Mouse (Mus musculus): Measurements from ENCODE around the gene Gtf2h1.
"Not testable (repeated sequence)": the region's sequence is repeated elsewhere in the genome, so short reads cannot be mapped to it uniquely, and the experiment has no call there.

Gene Gtf2h1

DNA sequence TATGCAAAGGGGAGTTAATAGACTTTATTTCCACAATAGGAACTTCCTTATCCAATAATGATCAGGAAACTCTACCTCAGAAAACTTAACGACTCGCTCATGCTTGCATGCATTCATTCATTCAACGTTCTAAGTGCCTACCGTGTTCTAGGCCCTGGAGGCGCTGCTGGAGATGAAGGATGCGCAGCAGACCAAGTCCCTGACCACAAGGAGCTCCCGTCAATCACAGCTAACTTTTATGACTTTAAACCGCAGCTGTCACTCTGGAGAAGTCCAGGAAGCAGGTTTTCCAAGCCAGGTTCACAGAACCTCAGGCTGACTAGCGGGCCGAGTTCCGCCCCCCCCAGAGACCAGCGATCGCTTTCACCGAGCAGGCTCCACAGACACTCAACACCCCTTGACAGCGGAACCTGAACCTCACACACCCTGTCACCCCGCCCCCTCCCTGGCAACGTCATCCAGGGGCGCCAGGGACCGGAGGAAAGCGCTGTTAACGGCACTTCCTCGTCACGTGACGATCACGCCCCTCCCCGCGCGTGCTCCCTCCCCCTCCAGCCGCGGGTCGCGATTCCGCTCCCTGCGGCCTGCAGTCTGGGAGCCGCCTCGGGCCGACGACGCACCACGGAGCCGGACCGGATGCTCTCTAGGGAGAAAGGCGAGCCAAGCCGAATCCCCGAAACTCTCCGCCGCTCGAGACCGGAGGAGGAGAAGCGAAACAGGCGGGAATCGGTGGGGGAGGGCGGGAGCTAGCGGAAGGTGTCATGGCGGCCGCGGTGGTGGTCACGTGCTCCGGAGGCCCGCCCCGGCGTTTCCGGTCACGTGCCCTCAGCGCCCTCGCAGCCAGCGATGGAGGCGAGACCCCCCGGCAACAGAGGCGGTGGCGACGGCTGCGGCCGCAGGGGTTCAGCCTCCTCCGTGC is at the start of gene Gtf2h1, which contains the start of gene Hps5:
Gene Gtf2h1 (plus strand): TSS at position 817 of the 919 bp plus-strand sequence.
Gene Hps5 (minus strand): TSS at position 778 of the 919 bp plus-strand sequence.
- peak; percentile 96 for DNase-seq (ENCODE audit: low read depth, low spot score)

DNA sequence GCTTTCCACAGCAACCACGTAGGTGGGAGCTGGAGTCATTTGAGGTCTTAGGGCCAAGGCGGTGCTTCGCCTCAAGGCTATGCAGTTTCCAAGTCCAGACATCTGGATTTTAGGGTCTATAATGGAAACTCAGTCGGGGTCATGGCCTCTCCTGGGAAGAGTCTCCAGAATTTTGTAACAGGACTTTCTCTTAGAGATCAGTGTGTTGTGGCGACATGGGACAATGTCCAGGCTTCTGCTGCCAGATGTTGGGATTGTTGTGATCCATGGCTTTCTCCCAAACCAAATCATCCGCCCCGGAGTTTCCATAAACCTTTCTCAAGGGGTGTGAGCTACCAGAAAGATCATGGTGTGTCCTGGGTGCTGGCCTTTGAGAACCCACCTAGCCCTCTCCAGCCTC is 49.5 kb upstream of the Gtf2h1 start:
- DNase-seq (ENCODE audit: low read depth, low spot score) = no peak

DNA sequence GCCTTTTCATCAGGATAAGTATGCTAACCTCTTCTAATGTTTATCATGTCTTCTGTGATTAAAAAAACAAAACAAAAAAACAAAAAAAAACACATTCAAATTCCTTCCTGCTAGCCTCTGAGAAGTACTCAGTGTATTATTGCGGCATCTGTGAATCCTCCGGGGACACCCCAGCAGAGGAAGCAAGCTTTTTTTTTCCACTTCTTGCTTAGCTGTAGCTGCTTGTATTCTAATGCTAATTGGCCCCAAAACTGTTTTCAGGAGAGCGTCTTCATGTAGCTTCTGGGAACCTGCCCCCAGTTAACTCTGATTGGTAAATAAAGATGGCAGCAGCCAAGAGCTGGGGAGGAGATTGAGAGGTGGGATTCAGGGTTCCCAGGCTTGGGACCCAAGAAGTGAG is 47.4 kb upstream of the Gtf2h1 start:
- DNase-seq (ENCODE audit: low read depth, low spot score) = no peak

DNA sequence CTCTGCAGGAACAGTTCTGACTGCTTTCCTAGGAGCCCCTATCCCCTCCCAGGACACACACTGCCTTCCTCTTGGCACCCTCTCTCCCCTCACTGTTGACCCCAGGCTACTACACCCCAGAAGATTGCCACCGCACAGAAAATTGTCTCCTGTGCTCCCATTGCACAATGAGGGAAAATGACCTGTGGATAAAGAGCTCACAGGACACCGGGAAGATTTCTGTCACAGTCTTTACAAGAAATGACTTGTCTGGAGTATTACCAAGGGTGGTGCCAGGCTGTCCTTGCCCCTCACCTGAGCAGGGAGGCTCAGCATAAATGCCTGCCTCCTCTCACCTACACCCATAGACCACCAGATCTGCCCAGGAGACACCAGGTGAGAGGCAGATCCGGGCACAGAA is 44.4 kb upstream of the Gtf2h1 start, which contains the start of gene Saa2:
Gene Saa2 (plus strand): TSS at position 301 of the 400 bp plus-strand sequence.
- no peak for DNase-seq (ENCODE audit: low read depth, low spot score)

DNA sequence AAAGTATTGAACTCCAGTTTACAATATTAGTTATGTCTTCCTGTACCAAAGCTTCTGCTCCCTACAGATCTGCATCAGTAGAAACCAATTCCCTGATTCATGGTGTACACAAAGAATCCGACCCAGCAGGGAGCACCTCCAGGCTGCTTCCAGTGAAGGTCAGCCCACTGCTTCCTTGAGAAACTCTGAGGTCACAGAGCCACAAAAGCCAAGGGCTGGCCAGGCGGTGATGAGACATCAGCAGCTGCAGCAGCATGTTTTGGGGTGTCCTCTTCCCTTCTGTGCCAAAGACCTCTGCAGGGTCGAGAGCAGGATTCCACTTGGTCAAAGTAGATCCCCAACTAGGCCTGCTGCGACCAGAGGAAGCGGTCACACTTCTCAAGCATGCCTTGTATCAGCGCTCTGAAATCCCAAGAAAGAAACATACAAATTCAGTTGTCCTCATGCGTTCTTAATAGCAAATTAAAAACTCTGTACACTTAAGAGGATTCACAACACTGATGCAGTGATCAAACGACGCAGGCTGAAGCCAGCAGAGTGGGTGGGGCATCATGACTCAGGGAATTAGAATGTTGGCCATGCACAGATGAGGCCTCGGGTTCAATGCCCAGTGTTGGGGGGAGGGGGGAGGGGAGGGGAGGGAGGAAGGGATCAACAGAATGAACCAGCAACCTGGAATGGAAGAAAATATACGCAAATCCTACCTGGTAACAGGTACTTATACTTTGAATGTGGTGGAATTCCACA is 34.7 kb upstream of the Gtf2h1 start:
- no peak for DNase-seq (ENCODE audit: low read depth, low spot score)

DNA sequence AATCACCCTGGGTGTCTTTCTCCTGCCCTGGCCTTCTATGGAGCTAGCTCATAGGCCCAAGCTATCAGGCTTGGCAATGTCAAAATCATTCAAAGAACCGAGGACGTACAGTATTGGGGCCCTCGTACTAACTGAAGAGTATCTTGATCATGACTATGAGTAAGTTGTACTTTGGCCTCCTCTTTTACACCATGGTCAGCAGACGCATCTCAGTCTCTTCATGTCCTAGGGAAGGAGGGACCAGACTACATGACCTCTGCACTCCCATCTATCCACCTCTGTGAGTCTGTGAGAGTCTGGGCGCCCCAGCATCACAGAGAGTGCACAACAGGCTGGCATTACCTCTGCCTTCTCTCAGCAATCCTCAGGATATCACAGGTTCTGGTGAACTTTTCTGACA is 33.3 kb upstream of the Gtf2h1 start:
- no peak for DNase-seq (ENCODE audit: low read depth, low spot score)

DNA sequence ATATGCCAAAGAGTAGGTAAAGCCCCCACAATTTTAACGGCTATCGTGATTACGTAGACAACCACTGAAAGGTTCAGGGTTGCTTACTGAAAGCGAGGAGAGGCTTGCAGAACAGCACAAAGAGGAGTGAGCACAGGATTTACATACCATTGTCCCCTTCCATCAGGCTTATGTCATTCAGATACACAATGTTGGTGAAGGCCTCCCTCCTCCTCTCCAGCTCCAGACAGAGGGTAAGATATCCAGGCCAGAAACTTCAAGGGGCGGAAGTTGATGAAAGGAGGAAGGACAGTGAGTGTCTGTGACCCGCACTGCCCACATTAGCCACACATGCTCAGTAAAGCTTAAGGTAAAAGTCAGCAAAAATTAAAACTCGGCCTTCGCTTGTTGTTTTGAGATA is 31.2 kb upstream of the Gtf2h1 start:
- no peak for DNase-seq (ENCODE audit: low read depth, low spot score)

DNA sequence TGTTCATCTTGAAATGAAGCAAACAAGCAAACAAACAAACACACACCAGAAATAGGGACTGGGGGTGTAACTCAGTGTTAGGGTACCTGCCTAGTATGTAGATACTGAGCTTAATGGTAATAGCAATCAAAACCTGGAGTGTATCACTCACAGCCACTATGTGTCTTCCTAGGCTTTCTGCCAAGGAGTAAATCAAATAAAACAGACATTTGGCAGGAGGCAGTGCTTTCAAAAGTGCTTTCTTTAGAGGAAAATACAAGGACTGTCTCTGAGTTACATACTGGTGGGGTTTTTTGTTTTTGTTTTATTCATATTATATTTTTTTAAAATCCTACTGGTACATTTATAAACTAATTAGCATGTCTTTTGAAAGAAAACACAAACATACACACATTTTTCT is 28.5 kb upstream of the Gtf2h1 start:
- DNase-seq (ENCODE audit: low read depth, low spot score) = no peak

DNA sequence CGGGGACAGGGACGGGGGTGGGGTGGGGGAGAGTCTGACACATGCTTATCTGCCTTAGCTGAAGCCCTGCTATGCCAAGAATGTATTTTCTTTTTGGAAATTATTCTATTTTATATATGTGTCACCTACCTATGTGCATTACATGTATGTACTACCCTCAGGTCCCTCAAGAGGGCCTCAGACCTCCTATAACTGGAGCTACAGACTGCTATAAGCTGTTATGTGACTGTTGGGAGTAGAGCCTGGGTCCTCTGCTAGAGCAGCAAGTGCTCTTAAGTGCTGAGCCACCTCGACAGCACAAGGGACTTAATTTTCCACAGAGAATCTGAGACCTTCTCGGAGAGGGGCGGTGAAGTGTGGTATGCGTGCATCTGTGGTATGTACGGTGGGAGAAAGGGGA is 27.5 kb upstream of the Gtf2h1 start:
- DNase-seq (ENCODE audit: low read depth, low spot score) = no peak

DNA sequence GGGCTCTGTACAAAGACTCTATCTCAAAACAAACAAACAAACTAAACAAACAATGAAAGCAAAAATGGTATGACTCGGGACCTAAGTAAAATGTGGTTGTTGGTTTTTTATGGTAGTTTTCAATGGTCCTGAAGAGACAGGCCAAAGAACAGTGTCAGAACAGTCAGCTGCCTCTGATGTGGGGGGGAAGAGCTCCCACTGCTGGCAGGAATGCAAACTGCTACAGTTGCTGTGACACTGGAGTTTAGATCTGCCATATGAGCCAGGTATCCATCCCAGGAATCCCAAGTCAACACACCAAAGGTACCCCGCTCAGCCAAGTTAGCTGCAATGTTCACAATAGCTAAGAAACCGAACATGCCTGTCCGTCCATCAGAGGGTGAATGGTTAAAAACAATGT is 25.2 kb upstream of the Gtf2h1 start:
- DNase-seq (ENCODE audit: low read depth, low spot score) = peak; percentile 56

DNA sequence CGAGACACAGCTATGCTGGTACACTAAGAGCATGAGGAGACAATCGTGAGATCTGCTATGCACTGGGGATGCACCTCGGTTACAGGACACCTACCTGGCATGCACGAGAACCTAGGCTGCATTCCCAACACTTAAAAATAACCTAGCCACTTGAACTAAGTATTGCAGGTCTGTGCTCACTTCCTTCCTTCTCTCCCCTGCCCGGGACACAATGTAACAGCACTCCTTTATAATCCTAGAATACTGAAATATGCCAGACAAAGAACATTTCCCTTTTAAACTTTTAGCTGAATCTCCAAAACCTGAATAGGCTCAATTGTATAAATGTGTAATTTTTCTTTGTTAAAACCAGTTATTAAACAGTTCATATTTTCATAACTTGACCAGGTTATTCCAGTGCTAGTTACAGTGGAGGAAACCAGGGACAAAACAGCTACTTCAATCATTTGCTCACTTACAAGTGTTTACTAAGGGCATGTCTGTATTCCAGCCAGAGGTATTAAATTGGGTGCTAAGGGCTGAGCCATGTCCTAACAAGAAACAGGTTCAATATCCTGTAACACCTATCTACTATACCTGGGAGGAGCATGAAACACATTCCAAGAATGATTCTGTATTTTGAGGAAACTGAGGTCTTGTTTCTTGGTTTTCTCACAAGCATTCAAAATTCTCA is 6.6 kb upstream of the Gtf2h1 start:
- no peak for DNase-seq (ENCODE audit: low read depth, low spot score)

DNA sequence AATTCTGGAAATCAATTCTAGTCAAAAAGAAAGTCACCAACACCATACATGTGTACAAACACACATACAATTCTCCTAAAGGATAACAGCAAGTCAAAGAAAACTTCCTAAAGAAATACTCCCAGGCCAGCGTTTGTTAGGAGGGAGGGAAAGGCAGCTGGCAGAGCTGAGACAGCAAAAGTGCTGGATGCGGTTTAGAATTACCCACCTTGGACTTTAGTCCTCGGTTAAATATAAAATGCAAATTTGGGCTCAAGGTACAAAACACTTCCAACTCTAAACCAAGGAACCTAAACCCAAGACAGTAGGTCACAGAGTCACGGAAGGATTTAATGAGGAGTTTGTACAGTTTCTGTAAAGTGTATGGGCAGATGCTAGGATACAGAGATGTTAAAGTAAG is 2.0 kb upstream of the Gtf2h1 start:
- no peak for DNase-seq (ENCODE audit: low read depth, low spot score)

DNA sequence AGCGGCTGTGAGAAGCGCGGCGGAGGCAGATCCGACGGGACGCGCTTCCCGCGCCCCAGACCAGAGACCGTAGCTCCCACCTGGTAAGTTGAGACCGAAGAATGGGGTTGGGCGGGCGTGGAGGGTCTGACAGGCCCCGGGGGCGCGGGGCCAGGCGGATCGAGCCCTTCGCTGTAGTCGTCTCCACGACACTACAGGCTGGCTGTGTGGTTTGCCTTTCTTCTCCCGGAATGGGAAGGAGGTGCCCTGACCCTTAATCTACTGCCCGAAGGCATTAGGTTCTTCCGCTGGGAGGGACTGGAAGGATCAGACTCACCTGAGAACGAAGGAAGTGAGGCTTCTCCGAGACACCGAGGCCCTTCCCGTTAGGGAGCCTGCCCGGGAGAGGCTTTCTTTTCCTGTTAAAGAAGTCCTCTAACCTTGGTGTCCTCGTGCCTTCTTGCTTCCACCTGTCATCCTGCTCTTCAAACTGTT is 340 bp downstream of the Gtf2h1 start:
- no peak for DNase-seq (ENCODE audit: low read depth, low spot score)

DNA sequence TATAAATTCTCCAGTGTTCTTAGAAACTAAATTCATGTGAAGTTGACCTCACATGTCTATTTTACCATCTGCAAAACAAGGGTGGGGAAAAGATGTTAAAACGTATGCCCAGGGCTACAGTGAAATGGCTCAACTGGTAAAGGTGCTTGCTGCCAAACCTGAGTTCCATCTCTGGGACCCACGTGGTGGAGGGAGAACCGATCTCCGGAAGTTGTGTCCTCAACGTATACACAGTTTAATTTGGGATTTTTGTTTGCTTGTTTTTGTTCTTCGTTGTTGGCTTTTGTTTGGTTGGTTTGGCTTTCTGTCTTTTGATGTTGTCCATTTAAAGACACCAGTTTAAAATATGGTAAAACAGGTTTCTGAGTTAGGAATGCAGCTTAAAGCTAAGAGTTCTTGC is 876 bp downstream of the Gtf2h1 start:
- no peak for DNase-seq (ENCODE audit: low read depth, low spot score)

DNA sequence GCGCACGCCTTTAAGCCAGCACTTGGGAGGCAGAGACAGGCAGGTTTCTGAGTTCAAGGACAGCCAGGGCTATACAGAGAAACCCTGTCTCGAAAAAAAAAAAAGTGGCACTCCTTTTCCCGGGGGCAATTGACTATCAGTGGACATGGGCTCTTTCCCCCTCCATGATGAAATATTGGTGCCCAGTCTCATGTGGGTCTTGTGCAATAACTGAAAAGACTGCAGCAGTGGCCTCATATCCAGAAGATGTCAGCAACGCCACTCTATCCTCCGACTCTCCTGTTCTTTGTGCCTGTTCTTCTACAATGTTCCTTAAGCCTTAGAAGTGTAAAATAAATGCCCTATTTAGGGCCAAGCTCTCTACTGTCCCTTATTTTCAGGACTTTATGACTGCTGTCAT is 14.4 kb downstream of the Gtf2h1 start:
- no peak for DNase-seq (ENCODE audit: low read depth, low spot score)

DNA sequence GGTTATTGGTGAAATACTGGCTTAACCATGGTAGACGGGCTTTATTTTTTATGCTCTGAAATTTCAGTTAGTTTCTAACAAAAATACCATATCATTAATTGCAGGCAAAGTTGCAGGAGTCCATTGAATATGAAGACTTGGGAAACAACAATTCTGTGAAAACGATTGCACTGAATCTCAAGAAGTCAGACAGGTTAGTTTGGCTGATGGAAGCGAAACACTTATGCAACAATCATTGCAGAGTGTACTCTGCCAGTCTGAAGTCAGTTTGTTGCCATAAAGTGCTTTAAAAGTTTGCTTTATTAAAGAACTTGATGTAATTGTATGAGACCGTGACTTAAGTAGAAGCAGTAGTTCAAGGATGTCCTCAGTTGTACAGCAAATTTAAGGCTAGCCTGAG is 18.1 kb downstream of the Gtf2h1 start:
- no peak for DNase-seq (ENCODE audit: low read depth, low spot score)

DNA sequence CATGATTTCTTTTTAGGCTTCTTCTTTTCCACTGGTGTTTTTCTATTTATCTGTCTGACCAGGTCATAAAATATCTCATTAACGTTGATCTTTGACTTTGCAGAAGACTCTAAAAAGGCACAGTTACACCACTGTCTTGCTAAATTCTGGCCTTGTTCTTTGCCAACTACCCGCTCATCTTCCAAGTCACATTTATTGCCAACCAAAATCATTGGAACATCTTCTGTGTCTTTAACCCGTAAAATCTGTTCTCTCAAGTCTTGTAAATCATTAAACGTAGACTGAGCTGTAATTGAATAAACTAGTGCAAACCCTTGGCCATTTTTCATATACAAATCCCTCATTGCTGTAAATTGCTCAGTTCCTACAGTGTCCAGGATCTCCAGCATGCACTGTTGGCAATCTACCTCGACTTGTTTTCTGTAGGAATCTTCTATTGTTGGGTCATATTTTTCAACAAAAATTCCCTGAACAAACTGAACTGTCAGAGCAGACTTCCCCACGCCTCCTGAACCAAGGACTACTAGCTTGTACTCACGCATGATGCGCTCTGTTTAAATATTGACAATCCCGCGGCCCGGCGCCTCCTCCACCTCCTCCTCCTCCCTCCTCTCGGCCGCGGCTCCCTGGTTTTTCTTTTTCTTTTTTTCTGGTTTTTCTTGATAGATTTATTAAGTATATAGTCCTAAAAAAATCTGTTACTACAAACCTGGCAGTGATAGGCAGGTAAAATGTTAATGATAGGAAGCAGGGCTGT is 25.2 kb downstream of the Gtf2h1 start:
- not testable (repeated sequence) for DNase-seq (ENCODE audit: low read depth, low spot score)

DNA sequence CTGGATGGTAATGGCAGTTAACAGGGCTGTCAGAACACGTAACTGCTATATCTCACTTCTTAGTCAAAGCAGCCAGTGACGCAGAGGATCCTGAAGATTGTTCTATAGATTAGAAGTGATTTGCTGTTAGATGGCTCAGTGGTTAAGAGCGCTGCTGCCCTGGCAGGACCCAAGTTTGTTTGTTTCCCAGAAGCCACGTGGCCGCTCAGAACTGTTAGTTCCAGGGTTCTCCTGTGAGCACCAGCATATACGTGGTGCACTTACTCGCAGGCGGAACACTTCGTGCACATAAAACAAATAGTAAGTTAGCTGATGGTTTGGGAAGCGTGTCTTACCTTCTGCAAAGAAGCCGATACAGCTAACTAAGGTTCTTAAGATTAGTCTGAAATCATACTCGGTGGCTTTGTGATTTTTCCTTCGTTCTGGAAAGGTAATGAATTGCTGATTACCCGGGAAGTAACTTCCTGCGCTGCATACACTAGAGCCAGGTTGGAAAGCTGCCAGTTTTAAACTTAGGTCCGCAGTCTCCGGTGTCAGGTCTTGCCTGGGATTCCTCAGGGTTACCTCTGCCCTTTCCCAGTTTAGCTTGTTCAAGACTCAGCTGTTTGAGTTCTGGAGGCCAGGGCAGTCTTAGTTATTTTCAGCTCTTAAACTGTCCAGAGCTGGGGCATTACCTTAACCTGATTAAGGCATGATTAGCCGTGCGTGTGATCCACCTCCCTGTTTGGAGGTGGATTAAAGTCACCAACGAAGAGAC is 31.3 kb downstream of the Gtf2h1 start:
- peak; percentile 61 for DNase-seq (ENCODE audit: low read depth, low spot score)

DNA sequence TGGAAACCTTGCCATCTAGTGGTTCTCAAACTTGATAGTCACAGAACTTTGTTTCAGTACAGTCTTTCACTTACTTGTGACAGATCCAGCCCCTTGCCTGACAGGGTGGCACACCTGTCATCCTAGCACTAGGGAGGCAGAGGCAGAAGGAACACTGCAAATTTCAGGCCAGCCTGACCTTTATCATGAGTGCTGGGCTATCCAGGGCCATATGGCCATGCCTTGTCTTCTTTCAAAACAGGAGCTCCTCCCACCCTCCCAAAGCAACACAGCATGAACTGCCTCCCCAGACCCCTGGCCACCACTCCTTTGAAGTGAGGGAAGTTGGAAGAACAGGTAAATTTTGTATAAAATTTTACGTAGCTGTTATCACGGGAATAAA is 31.9 kb downstream of the Gtf2h1 start:
- DNase-seq (ENCODE audit: low read depth, low spot score) = no peak

DNA sequence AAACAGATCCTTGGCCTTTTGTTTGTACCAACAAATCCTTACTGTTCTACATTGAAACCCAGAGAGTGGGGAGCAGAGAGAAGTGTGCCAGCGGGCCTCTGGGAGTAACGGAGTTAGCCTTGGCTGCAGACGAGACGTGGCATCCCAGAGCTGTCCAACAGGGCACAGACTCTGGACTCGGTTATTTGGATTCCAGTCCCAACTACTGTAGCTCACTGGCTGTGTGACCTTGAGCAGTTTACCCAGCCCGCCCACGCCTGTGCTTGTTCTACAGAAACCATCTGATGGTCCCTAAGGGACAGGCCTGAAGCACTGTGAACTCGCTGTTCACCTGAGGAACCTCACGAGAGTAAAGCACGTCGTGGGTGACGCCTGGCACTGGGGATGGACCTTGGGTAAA is 34.0 kb downstream of the Gtf2h1 start:
- DNase-seq (ENCODE audit: low read depth, low spot score) = no peak

Data from retina, postnatal 7 days (tissue).